Mouse (Mus musculus) liver, embryonic 14.5 days (tissue): Measurements from ENCODE around the gene Ciita. TPM values are rescaled to one million over a fixed set of nuclear protein-coding genes. Genes with fewer than 3 reads are reported as not detected.
A peak's percentile ranks its signal among the peaks of the same experiment; 100 is the strongest.

Experiments
- ATAC-seq: fragments of 200-750 bp; cut with Nextera tagmentation; 2 replicates; pipeline ENCODE4 v1.8.0; 2017; ENCODE audit warnings: moderate number of reproducible peaks, mild to moderate bottlenecking, moderate library complexity; ENCODE audit not compliant: insufficient read depth
- DNase-seq, 3 experiments: peaks; one replicate each; pipeline ENCODE4 v3.0.0-alpha.2; 2012 to 2013; ENCODE audit warnings: low read depth in 3 of 3, low spot score in 3 of 3
- H3K27ac ChIP-seq: fragments of 300-500 bp; sonication (generic); 2 replicates; pipeline ENCODE4 v1.5.1; 2014; ENCODE audit warnings: moderate library complexity, mild to moderate bottlenecking, control low read depth, inconsistent platforms
- H3K27me3 ChIP-seq: fragments of 300-500 bp; sonication (generic); 2 replicates; pipeline ENCODE4 v1.6.1; 2014; ENCODE audit warnings: mild to moderate bottlenecking, low read length, moderate library complexity; ENCODE audit not compliant: control insufficient read depth, insufficient read depth
- H3K36me3 ChIP-seq: fragments of 300-500 bp; sonication (generic); replicated peaks from 2 replicates; pipeline ENCODE4 v1.6.1; 2014; ENCODE audit warnings: low read depth; ENCODE audit not compliant: control insufficient read depth, insufficient read depth
- H3K4me1 ChIP-seq, 2 experiments: fragments of 200-500 bp in 1 of 2; fragments of 300-500 bp in 1 of 2; sonication (generic) in 1 of 2; replicated peaks; 2 replicates each; pipeline ENCODE4 v1.6.1; 2012 to 2014; ENCODE audit warnings: antibody characterized with exemption in 1 of 2, inconsistent platforms in 1 of 2, low read length in 1 of 2; ENCODE audit not compliant: control insufficient read depth in 2 of 2, insufficient read depth in 2 of 2
- H3K4me2 ChIP-seq: fragments of 300-500 bp; sonication (generic); 2 replicates; pipeline ENCODE4 v1.6.1; 2014; ENCODE audit warnings: low read depth, mild to moderate bottlenecking, control low read depth, moderate library complexity
- H3K4me3 ChIP-seq, 2 experiments: fragments of 200-500 bp in 1 of 2; fragments of 300-500 bp in 1 of 2; sonication (generic) in 1 of 2; 2 replicates each; pipeline ENCODE4 v1.5.1; 2012 to 2014; ENCODE audit warnings: low read depth in 2 of 2, low read length in 2 of 2, mild to moderate bottlenecking in 2 of 2, control low read depth in 1 of 2, inconsistent platforms in 1 of 2, moderate library complexity in 1 of 2; ENCODE audit not compliant: insufficient read depth in 1 of 2
- H3K9ac ChIP-seq: fragments of 300-500 bp; sonication (generic); replicated peaks from 2 replicates; pipeline ENCODE4 v1.6.1; 2014; ENCODE audit warnings: mild to moderate bottlenecking, control low read depth, moderate library complexity
- H3K9me3 ChIP-seq: fragments of 300-500 bp; sonication (generic); 2 replicates; pipeline ENCODE4 v1.6.1; 2016; ENCODE audit warnings: low read length, mixed read lengths; ENCODE audit not compliant: control insufficient read depth
- CTCF ChIP-seq: IDR thresholded peaks from 2 replicates; pipeline ENCODE4 v1.5.1; 2016; ENCODE audit warnings: antibody characterized with exemption, low read depth, control low read depth
- EP300 ChIP-seq: IDR thresholded peaks from 2 replicates; pipeline ENCODE4 v1.6.1; 2016; ENCODE audit warnings: antibody characterized with exemption, low read depth
- WGBS: fragments of 180-500 bp; shearing (Covaris S2); extraction: QIAGEN DNeasy Blood & Tissue Kit; methylation state at CpG from one replicate; pipeline ENCODE4 v1.1.7; 2014; ENCODE audit not compliant: insufficient replicate concordance; 5-methylcytosine and 5-hydroxymethylcytosine counted together
- polyA plus RNA-seq, 2 experiments: library from polyadenylated mRNA; depleted of rRNA in 1 of 2; stranded (reverse) in 1 of 2; unstranded in 1 of 2; fragments of >200 nt; fragmentation: Nextera tagmentation in 1 of 2; extraction: Ambion mirVana in 1 of 2; gene quantifications; 2 replicates each; pipeline versions ENCODE4 v1.2.1 to v1.2.3; 2012 to 2014

Ciita gene
- polyA plus RNA-seq, 2 experiments, result 0.06 TPM

GRCm38 (mm10) chr16:10447264-10447594 lies 32.6 kb upstream of the Ciita start, which contains the start of gene Tvp23a:
TSS of gene Tvp23a (minus strand) at chr16:10447362.
- ATAC-seq, result no peak
- peak within 1 kb of the TSS; percentile 11; the same call in 1 of the 2 replicates for H3K4me2 ChIP-seq
- peaks cover 0 to 7% of the 10 kb centered on the region in 2 experiments; a peak in 1 of 4 replicates for H3K4me1 ChIP-seq
- TF ChIP-seq EP300 (no peak), CTCF (no peak)
- no peaks in the 10 kb centered on the region for H3K36me3 ChIP-seq
- no peaks in the 10 kb centered on the region for H3K9me3 ChIP-seq
- no peaks in the 10 kb centered on the region for H3K27me3 ChIP-seq
- peak within 1 kb of the TSS in 1 of 2 experiments; percentile 29; a peak in 1 of 4 replicates for H3K4me3 ChIP-seq
- no peak for DNase-seq
- H3K9ac ChIP-seq, result no peak within 1 kb of the TSS
- 23% methylated on average over 12 of the region's 12 CpGs for WGBS
- H3K27ac ChIP-seq, result no peak within 1 kb of the TSS

- H3K27me3 ChIP-seq, result no peaks in the 10 kb centered on the region
- no peak overlapping the region for H3K27ac ChIP-seq
- no peak overlapping the region for H3K4me3 ChIP-seq
- no peaks in the 10 kb centered on the region for H3K9me3 ChIP-seq
- DNase-seq (no peak), ATAC-seq (no peak)
- H3K9ac ChIP-seq, result no peak overlapping the region
- H3K36me3 ChIP-seq, result no peaks in the 10 kb centered on the region
- peaks cover 0 to 7% of the 10 kb centered on the region in 2 experiments; a peak in 1 of 4 replicates for H3K4me1 ChIP-seq
- peak overlapping the region; percentile 11; the same call in 1 of the 2 replicates for H3K4me2 ChIP-seq
- WGBS, result 29% methylated on average over 2 of the region's 2 CpGs
- TF ChIP-seq CTCF (no peak), EP300 (no peak)
These were observed 32.1 kb upstream of the Ciita start for GRCm38 (mm10) chr16:10447781-10448180.

GRCm38 (mm10) chr16:10448931-10449330 lies 30.9 kb upstream of the Ciita start:
- 40% methylated on average over 9 of the region's 9 CpGs for WGBS
- DNase-seq (peak in 1 of 3 experiments; percentile 1), ATAC-seq (peak; percentile 58; the same call in 1 of the 2 replicates)
- H3K36me3 ChIP-seq, result no peaks in the 10 kb centered on the region
- H3K4me1 ChIP-seq, result peaks cover 0 to 7% of the 10 kb centered on the region in 2 experiments; a peak in 1 of 4 replicates
- TF ChIP-seq EP300, result no peak
- TF ChIP-seq CTCF, result no peak
- no peak overlapping the region for H3K4me2 ChIP-seq
- no peak overlapping the region for H3K9ac ChIP-seq
- no peak overlapping the region for H3K4me3 ChIP-seq
- no peak overlapping the region for H3K27ac ChIP-seq
- no peaks in the 10 kb centered on the region for H3K27me3 ChIP-seq
- H3K9me3 ChIP-seq, result no peaks in the 10 kb centered on the region

GRCm38 (mm10) chr16:10451906-10452305 lies 28.0 kb upstream of the Ciita start:
- ATAC-seq, result no peak

GRCm38 (mm10) chr16:10452445-10452896 lies 27.4 kb upstream of the Ciita start:
- H3K4me1 ChIP-seq, result peaks cover 0 to 13% of the 10 kb centered on the region in 2 experiments; a peak in 2 of 4 replicates
- H3K27ac ChIP-seq, result no peak overlapping the region
- WGBS, result 57% methylated on average over 8 of the region's 8 CpGs

More at GRCm38 (mm10) chr16:10451906-10452305, 28.0 kb upstream of the Ciita start:
- H3K9ac ChIP-seq, result no peak overlapping the region
- H3K36me3 ChIP-seq, result no peaks in the 10 kb centered on the region
- peaks cover 0 to 13% of the 10 kb centered on the region in 2 experiments; a peak in 2 of 4 replicates for H3K4me1 ChIP-seq
- H3K27ac ChIP-seq, result no peak overlapping the region
- H3K9me3 ChIP-seq, result no peaks in the 10 kb centered on the region
- H3K4me2 ChIP-seq, result no peak overlapping the region
- no peak for DNase-seq
- 54% methylated on average over 2 of the region's 2 CpGs for WGBS
- no peak overlapping the region for H3K4me3 ChIP-seq
- TF ChIP-seq CTCF (no peak), EP300 (no peak)
- H3K27me3 ChIP-seq, result no peaks in the 10 kb centered on the region

More at GRCm38 (mm10) chr16:10452445-10452896, 27.4 kb upstream of the Ciita start:
- Histone ChIP-seq H3K4me3 (no peak overlapping the region), H3K9ac (no peak overlapping the region), H3K27me3 (no peaks in the 10 kb centered on the region), H3K9me3 (no peaks in the 10 kb centered on the region), H3K36me3 (no peaks in the 10 kb centered on the region), H3K4me2 (no peak overlapping the region)
- TF ChIP-seq CTCF (no peak), EP300 (no peak)
- ATAC-seq, result no peak
- no peak for DNase-seq
